Mouse (Mus musculus): ENCODE results near the gene Gm9918.

The Gm9918 gene

GRCm38 (mm10) chr15:102257202-102258075 is 12.9 kb upstream of the Gm9918 start, which contains the start of gene Rarg:
Gene Rarg, minus strand, starts transcription at chr15:102257517.
- Histone ChIP-seq H3K9me3 (ENCODE audit: low read length) (no peaks in the 10 kb centered on the region), H3K4me1 (replicated peaks; ENCODE audit: low read depth, low read length) (peaks cover 84% of the 10 kb centered on the region), H3K36me3 (ENCODE audit: insufficient read depth, low read length) (peaks cover under 1% of the 10 kb centered on the region; the same call in 1 of the 2 replicates), H3K27me3 (ENCODE audit: insufficient read depth, low read length) (peaks cover 34% of the 10 kb centered on the region), H3K4me3 (replicated peaks; ENCODE audit: low read length) (peak within 1 kb of the TSS; percentile 81)
- TF ChIP-seq NANOG (IDR thresholded peaks at IDR 0.05; ENCODE audit: borderline replicate concordance, low read length) = no peak
- no peak for TF ChIP-seq POU5F1 (IDR thresholded peaks at IDR 0.05; ENCODE audit: borderline replicate concordance, low read length)
- no peak for TF ChIP-seq CTCF (conservative IDR thresholded peaks at IDR 0.05; ENCODE audit: low read length)

- Histone ChIP-seq H3K4me3 (replicated peaks; ENCODE audit: low read length) (peak overlapping the region; percentile 75), H3K36me3 (ENCODE audit: insufficient read depth, low read length) (no peaks in the 10 kb centered on the region), H3K27me3 (ENCODE audit: insufficient read depth, low read length) (peaks cover 36% of the 10 kb centered on the region), H3K4me1 (replicated peaks; ENCODE audit: low read depth, low read length) (peaks cover 85% of the 10 kb centered on the region), H3K9me3 (ENCODE audit: low read length) (no peaks in the 10 kb centered on the region)
- no peak for TF ChIP-seq CTCF (conservative IDR thresholded peaks at IDR 0.05; ENCODE audit: low read length)
- TF ChIP-seq NANOG (IDR thresholded peaks at IDR 0.05; ENCODE audit: borderline replicate concordance, low read length) = no peak
- no peak for TF ChIP-seq POU5F1 (IDR thresholded peaks at IDR 0.05; ENCODE audit: borderline replicate concordance, low read length)
These were observed 12.3 kb upstream of the Gm9918 start for GRCm38 (mm10) chr15:102258076-102258470.

- Histone ChIP-seq H3K4me3 (replicated peaks; ENCODE audit: low read length) (peak overlapping the region; percentile 75), H3K36me3 (ENCODE audit: insufficient read depth, low read length) (no peaks in the 10 kb centered on the region), H3K27me3 (ENCODE audit: insufficient read depth, low read length) (peaks cover 38% of the 10 kb centered on the region), H3K4me1 (replicated peaks; ENCODE audit: low read depth, low read length) (peaks cover 85% of the 10 kb centered on the region), H3K9me3 (ENCODE audit: low read length) (no peaks in the 10 kb centered on the region)
- TF ChIP-seq NANOG (IDR thresholded peaks at IDR 0.05; ENCODE audit: borderline replicate concordance, low read length) = no peak
- TF ChIP-seq CTCF (conservative IDR thresholded peaks at IDR 0.05; ENCODE audit: low read length) = no peak
- TF ChIP-seq POU5F1 (IDR thresholded peaks at IDR 0.05; ENCODE audit: borderline replicate concordance, low read length) = no peak
These were observed 11.6 kb upstream of the Gm9918 start for GRCm38 (mm10) chr15:102258581-102259253.

- H3K4me1 ChIP-seq (replicated peaks; ENCODE audit: low read depth, low read length) = peaks cover 65% of the 10 kb centered on the region
- TF ChIP-seq CTCF (conservative IDR thresholded peaks at IDR 0.05; ENCODE audit: low read length) (no peak), NANOG (IDR thresholded peaks at IDR 0.05; ENCODE audit: borderline replicate concordance, low read length) (no peak), POU5F1 (IDR thresholded peaks at IDR 0.05; ENCODE audit: borderline replicate concordance, low read length) (no peak)
- H3K9me3 ChIP-seq (ENCODE audit: low read length) = no peaks in the 10 kb centered on the region
- peaks cover 23% of the 10 kb centered on the region for H3K27me3 ChIP-seq (ENCODE audit: insufficient read depth, low read length)
- no peaks in the 10 kb centered on the region for H3K36me3 ChIP-seq (ENCODE audit: insufficient read depth, low read length)
- peak overlapping the region; percentile 14 for H3K4me3 ChIP-seq (replicated peaks; ENCODE audit: low read length)
These were observed 7.8 kb upstream of the Gm9918 start for GRCm38 (mm10) chr15:102262582-102262981.

GRCm38 (mm10) chr15:102263037-102263436 is 7.3 kb upstream of the Gm9918 start:
- Histone ChIP-seq H3K27me3 (ENCODE audit: insufficient read depth, low read length) (peaks cover 23% of the 10 kb centered on the region), H3K36me3 (ENCODE audit: insufficient read depth, low read length) (no peaks in the 10 kb centered on the region), H3K4me3 (replicated peaks; ENCODE audit: low read length) (peak overlapping the region; percentile 14), H3K4me1 (replicated peaks; ENCODE audit: low read depth, low read length) (peaks cover 60% of the 10 kb centered on the region), H3K9me3 (ENCODE audit: low read length) (no peaks in the 10 kb centered on the region)
- TF ChIP-seq CTCF (conservative IDR thresholded peaks at IDR 0.05; ENCODE audit: low read length) (no peak), NANOG (IDR thresholded peaks at IDR 0.05; ENCODE audit: borderline replicate concordance, low read length) (no peak), POU5F1 (IDR thresholded peaks at IDR 0.05; ENCODE audit: borderline replicate concordance, low read length) (no peak)

GRCm38 (mm10) chr15:102265548-102265947 is 4.8 kb upstream of the Gm9918 start:
- peaks cover 47% of the 10 kb centered on the region for H3K4me1 ChIP-seq (replicated peaks; ENCODE audit: low read depth, low read length)
- peaks cover 12% of the 10 kb centered on the region for H3K27me3 ChIP-seq (ENCODE audit: insufficient read depth, low read length)
- H3K4me3 ChIP-seq (replicated peaks; ENCODE audit: low read length) = 0 out of 2 replicates have a peak overlapping the region, but pooled peaks have one; percentile 20
- TF ChIP-seq CTCF (conservative IDR thresholded peaks at IDR 0.05; ENCODE audit: low read length) (peak; percentile 30), POU5F1 (IDR thresholded peaks at IDR 0.05; ENCODE audit: borderline replicate concordance, low read length) (no peak)
- no peaks in the 10 kb centered on the region for H3K36me3 ChIP-seq (ENCODE audit: insufficient read depth, low read length)
- H3K9me3 ChIP-seq (ENCODE audit: low read length) = no peaks in the 10 kb centered on the region

- peaks cover 13% of the 10 kb centered on the region for H3K36me3 ChIP-seq (ENCODE audit: insufficient read depth, low read length)
- peaks cover 47% of the 10 kb centered on the region for H3K4me1 ChIP-seq (replicated peaks; ENCODE audit: low read depth, low read length)
- H3K9me3 ChIP-seq (ENCODE audit: low read length) = no peaks in the 10 kb centered on the region
- H3K4me3 ChIP-seq (replicated peaks; ENCODE audit: low read length) = peak overlapping the region; percentile 82
- H3K27me3 ChIP-seq (ENCODE audit: insufficient read depth, low read length) = no peaks in the 10 kb centered on the region
- TF ChIP-seq POU5F1 (IDR thresholded peaks at IDR 0.05; ENCODE audit: borderline replicate concordance, low read length) (no peak), CTCF (conservative IDR thresholded peaks at IDR 0.05; ENCODE audit: low read length) (no peak), NANOG (IDR thresholded peaks at IDR 0.05; ENCODE audit: borderline replicate concordance, low read length) (no peak)
These were observed 1.1 kb downstream of the Gm9918 start for GRCm38 (mm10) chr15:102271441-102271840.

GRCm38 (mm10) chr15:102273982-102274716 is 3.8 kb downstream of the Gm9918 start:
- no peaks in the 10 kb centered on the region for H3K27me3 ChIP-seq (ENCODE audit: insufficient read depth, low read length)
- peaks cover 13% of the 10 kb centered on the region for H3K36me3 ChIP-seq (ENCODE audit: insufficient read depth, low read length)
- H3K4me3 ChIP-seq (replicated peaks; ENCODE audit: low read length) = no peak overlapping the region
- H3K4me1 ChIP-seq (replicated peaks; ENCODE audit: low read depth, low read length) = peaks cover 60% of the 10 kb centered on the region
- H3K9me3 ChIP-seq (ENCODE audit: low read length) = no peaks in the 10 kb centered on the region
- TF ChIP-seq CTCF (conservative IDR thresholded peaks at IDR 0.05; ENCODE audit: low read length) (peak; percentile 64), NANOG (IDR thresholded peaks at IDR 0.05; ENCODE audit: borderline replicate concordance, low read length) (no peak)
